Mouse (Mus musculus) left cerebral cortex, adult 9 months (tissue): Measurements from ENCODE around the gene Ak5.

Source experiments
- DNase-seq, 2 experiments: peaks; one replicate each; pipeline ENCODE4 v3.0.0; 2022; ENCODE audit warnings: low spot score in 2 of 2

Ak5 gene

DNA sequence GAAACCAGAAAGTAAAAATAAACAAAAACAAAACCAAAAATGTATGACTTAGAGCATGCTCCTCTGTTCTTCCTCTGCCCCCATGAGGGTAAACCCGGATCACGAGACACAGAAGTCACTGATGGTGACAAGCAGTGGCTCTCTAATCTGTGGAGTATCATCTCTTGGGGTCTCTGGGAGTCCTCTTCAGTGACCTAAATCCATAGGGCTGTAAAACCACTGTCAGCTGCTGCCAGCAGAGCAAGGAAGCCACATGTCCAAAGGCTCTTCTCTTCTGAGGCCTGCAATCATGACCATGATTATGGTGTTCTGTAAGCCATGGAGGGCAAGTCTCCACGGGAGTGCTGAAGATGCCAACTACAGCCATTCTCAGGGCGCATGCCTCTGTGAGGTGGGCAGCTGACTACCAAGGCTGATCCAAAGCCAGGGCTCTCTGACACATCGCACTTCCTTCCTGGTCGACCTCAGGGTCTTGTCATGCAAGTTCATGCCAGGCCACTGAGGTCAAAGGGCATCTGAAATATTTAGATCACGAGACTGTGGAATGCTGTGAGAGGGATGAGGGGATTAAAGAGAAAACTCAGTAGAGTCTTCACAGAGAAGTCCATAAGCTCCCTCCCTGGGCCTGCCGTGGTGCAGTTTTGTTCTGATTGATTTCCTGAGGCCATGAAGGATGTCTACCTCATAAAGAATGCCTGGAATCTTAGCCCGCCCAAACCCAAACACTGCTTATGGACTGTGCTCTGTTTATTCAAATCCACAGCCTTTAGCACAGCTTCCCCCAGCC is 99.5 kb downstream of the Ak5 start:
- no peak for DNase-seq

DNA sequence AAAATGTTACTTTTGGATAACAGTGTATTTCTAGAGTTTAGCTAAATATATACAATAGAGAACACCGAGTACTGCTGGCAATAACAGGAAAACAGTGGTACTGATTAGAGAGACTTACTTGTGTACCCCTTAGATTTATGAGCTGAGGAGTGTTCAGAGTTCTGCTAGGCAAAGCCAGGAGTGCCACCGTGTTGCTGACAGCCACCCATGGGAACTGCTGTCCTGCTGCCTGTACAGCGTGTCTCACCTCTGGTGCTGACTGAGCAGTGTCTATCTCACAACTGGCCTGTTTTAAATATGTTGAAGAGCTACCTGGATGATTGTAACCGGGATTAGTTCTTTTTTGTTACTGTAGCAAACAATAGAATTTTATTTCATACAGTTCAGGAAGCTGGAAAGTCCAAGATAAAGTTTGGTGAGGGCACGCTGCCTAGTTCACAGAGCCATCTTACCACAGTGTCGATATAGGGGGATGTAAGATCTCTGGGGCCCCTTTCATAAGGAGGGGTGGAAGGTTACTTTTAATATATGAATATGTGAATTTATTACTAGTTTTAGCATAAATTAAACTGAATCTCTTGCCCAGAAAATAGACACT is 103.5 kb downstream of the Ak5 start:
- no peak for DNase-seq

DNA sequence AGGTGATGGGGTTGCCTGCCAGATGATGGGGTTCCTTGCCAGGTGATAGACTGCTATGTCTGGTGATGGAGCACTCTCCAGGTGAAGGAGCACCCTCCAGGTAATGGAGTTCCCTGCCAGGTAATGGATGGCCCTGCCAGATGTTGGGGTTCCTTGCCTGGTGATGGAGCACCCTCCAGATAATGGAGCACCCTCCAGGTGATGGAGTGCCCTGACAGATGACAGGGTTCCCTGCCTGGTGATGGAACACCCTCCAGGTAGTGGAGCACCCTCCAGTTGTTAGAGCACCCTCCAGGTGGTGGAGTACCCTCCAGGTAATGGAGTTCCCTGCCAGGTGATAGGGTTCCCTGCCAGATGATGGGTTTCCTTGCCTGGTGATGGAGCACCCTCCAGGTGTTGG is 104.3 kb downstream of the Ak5 start:
- DNase-seq: no peak

DNA sequence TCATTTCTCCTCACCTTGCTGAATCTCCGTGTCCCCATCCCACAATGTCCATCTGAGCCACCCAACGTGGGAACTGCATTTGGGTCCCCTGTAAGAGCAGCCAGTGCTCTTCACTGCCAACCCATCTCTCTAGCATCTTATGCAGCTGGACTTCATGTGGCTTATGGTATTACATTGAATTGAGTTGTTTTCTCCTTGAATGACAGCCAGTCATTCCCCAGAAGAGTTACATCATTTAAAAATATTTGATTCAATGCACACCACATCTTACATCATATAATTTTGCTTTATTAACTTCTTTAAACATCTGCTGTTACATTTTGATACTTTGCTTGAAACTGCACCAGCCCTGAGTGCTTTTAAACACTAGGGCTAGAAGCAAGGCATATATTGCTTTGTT is 106.5 kb downstream of the Ak5 start:
- no peak for DNase-seq

DNA sequence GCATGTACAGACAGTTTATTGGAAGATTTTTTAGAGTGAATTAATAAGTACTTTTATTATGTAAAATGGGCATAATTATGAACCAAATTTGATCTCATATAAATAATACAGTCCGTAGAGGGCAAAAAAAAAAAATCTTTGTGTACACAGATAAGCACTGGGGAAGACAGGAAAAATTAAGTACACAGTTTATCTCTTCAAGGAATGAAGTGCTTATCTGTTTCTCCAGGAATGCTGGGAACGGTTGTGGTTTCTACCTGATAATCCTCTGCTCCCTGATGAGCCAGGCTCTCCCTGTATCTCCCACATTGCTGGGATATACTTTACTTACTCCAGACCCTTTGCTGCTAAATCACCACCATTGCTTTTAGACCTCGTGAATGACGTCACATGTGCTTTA is 108.9 kb downstream of the Ak5 start:
- DNase-seq: peak in 1 of 2 experiments; percentile 1

DNA sequence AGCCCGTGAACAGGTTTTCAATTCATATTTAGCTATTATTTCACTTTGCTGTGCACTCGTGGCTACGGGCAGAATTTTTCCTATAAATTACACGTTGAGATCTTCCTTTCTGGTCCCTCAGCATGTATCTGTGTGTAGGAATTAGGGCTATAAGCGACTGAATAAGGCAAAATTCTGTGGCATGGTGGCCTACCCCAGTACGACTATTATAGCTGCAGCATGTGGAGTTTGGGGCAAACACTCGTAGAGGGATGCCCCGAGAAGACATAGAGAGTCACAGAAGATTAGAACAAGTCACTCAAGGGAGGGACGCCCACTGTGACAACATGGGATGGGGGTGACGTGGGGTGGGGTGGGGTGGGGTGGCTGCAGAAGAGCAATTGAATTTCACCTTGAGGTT is 110.1 kb downstream of the Ak5 start:
- DNase-seq: peak in 1 of 2 experiments; percentile 1

DNA sequence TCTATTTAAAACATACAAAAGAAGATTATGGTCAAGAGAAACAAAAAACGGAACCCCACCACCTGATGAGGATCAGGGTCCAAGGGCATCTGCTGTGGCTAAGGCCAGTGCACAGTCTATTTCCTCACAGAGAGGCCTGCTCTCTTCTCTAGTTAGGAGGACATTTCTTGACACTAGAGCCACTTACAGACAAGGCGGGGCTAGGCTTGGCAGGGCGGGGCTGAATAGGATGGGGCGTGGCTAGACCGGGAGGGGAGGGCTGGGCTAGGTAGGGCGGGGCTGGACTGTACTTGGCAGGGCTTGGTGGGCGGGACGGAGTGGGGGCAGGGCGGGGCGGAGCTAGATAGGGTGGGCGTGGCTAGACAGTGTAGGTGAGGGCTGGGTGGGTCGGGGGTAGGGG is 110.5 kb downstream of the Ak5 start:
- DNase-seq: peak in 1 of 2 experiments; percentile 1

DNA sequence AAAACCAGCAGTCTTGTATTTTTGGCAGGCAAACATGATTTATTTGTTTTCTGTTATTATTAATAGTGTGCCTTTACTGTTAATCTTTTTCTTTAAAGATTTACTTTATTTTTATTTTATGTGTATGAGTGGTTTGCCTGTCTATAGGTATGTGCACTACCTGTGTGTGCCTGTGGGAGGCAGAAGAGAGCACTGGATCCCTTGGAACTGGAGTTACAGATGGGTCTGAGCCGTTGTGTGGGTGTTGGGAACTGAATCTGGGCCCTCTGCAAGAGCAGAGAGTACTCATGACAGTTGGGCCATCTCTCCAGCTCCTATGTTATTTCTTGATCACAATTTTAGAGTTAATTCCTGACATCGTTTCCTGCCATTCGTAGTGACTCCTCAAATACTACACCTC is 111.2 kb downstream of the Ak5 start:
- DNase-seq: no peak

DNA sequence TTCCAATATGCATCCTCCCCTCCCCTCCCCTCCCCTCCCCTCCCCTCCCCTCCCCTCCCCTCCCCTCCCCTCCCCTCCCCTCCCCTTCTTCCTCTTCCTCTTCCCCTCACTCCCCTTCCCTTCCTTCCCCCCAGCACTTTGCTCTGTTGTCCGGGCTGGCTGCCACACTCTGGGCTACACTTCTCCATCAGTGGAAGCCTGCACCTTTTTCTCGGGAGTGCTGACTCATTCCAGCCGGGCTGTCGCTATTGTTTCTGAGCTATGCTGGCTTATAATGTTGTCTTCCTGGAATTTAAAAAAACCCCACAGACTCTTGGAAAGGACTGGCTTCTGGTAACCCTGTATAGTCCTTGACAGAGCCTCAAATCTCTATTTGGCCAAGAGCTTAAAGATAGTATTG is 111.7 kb downstream of the Ak5 start:
- DNase-seq: no peak

DNA sequence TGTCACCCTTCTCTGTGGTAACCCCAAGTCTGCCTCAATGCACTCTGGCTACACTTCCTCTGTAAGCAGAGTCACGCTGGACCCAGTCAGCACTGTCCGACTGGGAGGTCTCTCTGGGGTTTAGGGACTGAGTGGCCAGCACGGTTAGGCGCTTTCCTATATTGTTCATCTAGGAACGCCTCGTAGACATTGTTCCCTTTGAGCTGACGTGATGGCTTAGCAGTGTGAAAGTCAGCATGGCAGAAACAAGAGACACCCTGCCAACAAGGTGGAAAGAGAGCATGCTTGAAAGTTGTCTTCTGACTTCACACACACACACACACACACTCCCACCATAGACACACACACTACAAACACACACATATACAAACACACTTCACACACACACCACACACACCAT is 112.9 kb downstream of the Ak5 start:
- no peak for DNase-seq

DNA sequence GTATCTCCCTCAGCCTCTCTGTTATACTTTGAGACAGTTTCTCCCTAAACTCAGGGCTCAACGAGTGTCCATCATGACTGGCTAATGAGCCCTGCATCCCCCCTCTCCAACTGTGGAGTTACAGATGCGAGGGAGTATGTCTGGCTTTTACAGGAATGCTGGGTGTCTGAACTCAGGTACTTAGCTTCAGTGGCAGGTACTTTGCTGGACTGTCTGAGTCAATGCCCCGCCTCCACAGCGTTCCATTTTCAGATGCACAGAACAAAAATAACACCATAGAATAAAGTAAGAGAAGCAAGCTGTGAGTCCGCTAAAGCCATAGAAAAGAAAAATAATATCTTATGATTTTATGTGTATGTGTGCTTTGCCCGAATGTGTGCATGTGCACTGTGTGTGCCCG is 113.8 kb downstream of the Ak5 start:
- DNase-seq: peak in 1 of 2 experiments; percentile 49

DNA sequence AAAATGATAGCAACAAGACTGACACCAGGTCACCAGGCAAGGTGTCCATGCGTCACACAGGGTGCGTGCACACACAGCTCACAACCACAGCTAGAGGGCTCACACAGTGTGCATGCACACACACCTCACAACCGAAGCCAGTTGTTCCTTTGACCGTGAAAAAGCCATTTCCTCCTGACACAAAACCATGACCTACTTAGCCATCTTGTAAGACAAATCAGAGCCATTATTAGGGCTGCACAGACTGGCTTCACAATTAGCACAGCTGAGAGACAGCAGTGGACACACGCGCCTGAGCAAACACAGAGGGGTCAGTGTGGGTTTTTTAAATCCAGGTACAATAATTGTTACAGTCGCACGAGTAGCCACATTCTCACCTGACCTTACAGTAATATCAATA is 115.5 kb downstream of the Ak5 start:
- peak in 1 of 2 experiments; percentile 1 for DNase-seq

DNA sequence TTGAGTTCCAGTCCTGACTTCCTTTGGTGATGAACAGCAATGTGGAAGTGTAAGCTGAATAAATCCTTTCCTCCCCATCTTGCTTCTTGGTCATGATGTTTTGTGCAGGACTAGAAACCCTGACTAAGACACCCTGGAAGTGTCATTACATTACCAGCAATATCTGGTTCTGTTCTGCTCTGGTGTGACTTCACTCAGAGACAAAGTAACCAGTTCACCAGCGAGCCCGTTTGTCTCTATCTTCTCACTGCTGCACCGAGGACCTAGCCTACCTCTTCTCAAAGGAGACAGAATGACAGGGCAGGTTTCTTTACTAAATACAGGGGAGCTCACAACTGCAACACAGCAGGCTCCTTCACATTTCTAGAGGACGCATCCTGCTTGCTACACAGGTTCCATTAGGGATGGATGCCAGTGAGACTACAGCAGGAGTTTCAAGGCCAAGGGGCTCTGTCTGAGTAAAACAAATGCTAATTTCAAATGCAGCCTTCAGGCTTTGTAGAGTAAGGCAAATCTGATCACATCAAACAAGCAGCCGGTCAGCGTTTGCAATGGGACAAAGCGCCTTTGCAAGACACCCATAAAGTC is 117.5 kb downstream of the Ak5 start:
- DNase-seq: no peak

DNA sequence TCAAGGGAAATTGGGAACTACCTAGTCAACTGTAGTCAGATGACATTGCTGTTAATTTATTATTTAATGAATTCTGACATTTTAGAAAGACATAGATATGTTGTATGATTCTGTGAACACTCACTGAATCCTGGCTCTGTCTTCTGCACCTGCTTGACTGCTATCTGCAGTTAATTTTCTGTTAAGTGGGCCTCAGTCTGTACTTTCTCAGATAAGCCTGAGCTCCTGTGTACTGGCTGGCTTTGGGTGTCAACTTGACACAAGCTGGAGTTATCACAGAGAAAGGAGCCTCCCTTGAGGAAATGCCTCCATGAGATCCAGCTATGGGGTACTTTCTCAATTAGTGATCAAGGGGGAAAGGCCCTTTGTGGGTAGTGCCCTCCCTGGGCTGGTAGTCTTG is 118.1 kb downstream of the Ak5 start:
- DNase-seq: no peak

DNA sequence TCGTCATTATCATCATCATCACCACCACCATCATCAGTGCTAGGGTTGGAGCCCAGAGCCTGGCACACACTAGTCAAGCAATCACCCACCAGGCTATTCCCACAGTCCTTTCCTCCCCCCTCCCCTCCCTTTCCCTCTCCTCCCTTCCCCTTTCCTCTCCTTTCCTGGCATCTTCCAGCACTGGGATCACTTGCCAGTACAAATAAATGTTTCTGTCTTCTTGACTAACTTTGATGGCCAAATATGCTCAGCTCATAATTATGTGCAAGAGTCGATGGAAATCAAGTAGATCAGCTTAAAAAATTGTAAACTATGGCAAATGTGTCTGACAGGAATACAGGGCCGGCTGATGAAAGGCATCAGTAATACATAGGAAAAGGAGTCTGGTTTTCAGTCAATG is 123.2 kb downstream of the Ak5 start:
- no peak for DNase-seq

DNA sequence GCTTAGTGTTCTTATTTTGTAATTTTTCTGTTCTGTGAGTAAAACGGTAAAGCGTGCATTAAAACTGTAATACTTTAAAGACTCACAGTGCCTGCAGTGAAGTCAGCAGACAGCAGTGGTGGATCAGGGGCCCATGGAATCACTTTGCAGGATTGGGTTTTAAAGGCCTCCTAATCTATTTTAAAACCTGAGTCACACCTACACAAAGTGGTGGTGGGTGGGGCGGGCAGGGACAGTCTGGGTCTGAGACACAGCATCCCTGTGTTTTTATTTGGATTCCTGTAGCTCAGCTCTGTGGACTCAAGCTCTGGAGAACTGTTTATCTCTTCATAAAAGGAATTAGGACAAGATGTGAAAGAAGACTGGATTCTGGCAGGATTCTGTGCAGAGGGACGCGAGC is 125.9 kb downstream of the Ak5 start:
- no peak for DNase-seq

DNA sequence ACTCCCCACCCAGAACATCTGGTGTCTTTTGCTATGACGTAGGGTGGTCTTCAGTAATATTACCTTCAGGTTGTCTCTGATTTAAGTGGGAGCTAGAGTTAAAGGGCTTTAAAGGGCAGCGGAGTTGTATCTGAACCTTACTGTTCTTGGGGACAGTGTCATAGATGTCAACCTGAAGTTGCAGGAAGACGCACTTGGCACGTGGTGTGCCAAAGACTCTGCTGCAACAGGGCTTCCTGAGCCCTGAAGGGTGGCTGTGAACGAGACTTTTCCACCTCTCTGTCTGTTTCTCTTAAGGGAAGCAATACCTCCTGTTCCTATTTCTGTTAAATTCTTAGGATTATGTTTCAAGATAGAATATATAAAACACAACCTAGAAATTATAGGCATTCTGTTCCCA is 137.8 kb downstream of the Ak5 start:
- no peak for DNase-seq

DNA sequence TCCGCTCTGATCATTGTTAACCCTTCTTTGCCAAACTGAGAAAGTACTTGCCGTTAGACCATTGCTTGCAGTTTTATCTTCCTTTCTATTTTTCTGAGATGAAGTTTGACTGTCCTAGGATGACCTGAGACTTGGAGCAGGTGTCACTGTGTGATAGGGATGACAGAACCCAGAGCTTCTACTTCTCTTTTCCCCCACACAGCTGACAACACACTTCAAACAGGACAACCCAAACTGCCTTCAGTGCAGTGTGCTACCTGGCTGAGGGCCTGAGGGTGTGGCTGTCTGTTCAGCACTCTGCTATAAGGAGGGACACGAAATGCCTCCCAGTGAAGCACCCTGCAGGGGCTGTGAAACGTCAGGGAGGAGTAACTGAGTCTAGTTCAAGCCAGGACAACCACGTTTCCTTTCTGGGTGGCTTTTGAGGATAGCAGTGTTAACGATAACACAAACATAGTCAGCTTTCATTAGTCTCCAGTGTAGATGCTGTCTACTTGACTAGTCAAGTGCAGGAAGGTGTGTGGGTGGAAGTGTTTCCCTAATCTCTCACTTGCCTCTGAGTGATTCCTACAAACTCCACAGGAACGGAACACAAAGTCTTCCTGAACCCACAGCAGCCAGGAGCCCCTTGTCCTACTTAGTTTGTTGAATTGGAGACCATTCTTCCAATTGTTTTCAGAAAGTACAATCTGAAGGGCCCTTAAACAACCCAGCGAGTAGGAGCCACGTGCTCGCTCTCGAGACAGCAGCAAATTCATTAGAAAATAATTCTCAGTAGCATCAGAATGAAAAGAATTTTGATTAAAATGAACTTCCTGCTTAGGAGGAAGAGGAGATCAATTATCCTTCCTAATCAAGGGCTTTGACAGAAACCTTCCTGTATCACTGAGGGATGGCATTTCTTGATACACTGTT is 138.8 kb downstream of the Ak5 start:
- no peak for DNase-seq

DNA sequence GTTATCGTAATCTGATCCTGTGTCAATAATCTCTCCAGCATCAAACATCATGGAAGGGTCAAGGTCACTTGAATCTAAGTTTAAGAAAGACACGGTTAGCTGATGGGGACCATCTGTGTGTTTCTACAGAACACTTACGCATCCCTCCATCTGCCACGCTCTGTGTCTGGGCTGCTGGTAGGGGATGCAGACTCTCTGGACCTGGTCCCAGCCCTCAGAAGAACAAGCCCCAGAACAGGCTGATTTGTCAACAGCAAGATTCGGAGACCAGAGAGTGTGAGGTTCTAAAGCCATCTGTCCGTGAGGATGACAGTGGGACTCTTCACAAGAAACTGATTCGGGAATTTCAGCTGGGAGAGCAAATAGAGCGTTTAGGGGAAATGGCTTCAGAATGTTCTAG is 141.4 kb downstream of the Ak5 start:
- no peak for DNase-seq

DNA sequence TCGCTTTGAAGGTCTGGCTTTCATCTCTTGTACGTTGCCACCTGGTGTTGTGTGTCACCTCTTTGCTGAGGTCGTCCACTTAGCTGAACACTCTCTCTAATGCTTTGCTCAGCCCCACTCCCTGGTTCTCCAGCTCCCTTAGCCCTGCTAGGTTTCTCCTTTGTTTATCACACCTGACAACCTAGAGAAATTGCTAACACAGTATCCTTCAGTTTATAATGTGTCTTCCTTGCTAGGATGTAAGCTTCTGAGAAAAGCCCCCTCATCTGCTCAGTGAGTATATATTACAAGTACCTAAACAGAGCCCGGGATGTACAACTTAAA is 144.9 kb downstream of the Ak5 start:
- no peak for DNase-seq

DNA sequence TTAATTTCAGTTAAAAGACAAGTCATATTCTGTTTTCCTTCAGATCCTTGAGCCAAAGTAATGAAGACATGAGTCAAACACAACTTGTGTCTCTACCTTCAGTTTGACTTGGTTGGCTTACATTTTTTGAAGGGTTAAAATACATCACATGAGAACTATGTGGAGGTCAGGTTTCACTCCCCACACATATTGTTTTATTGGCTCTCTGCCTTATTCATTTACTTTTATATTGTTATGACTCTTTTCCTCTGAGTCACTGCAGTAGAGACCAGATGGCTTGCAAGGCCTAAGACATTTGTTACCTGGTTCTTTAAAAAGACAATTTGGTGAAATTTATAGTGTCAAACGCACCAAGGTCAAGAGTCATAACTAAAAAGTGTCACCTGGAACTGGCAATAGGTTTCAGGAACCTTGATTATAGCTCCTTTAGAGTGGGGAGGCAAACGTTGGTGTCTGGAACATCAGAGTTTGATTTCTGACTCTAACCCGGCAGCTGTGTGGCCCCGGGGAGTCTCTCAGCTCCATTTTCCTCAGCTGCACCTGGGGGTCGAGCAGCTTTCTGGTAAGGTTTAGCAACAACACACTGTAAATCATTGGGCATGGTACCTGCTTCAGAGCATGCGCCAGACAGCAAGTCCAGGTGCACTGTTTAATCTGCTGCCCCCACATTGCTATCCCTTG is 145.4 kb downstream of the Ak5 start:
- no peak for DNase-seq

DNA sequence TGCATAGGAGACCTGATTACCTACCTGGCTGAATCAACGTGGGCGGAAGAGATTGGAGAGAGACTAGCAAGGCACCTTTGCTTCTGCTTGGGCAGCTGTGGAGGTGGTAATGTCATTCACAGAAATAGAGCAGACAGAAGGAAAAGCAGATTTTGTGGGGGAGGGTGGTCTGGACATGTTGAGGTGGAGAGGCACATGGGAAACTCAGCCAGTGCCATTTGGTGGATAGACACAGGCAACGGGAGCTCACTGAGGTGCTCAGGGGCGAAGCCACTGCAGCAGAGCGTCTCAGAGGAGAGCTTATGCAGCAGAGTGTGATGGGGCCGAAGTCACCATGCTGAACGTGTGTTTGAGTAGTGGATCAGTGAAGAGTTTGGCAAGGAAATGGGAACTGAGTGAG is 147.1 kb downstream of the Ak5 start:
- DNase-seq: peak; percentile 40 to 77
